Mouse (Mus musculus): ENCODE results near the gene Foxn2.

GRCm38 (mm10) chr17:88459516-88459915 is 19.0 kb downstream of the Foxn2 start:
- TF ChIP-seq GATA1 (IDR thresholded peaks at IDR 0.05; ENCODE audit: low read length) (peak; percentile 68), TAL1 (IDR thresholded peaks at IDR 0.05; ENCODE audit: low read length) (peak; percentile 65)
